Mouse (Mus musculus) lung, adult 2 months (tissue): ENCODE results near the gene Cdh22. TPM values are rescaled to one million over a fixed set of nuclear protein-coding genes. Genes with fewer than 3 reads are reported as not detected.

Source experiments
- DNase-seq: peaks from one replicate; pipeline ENCODE4 v3.0.0; 2022
- H3K4me1 ChIP-seq: fragments of 200-500 bp; 2 replicates; pipeline ENCODE4 v1.6.1; 2011; ENCODE audit warnings: low read length; ENCODE audit not compliant: control insufficient read depth, insufficient read depth
- H3K4me3 ChIP-seq: fragments of 200-500 bp; replicated peaks from 2 replicates; pipeline ENCODE3; 2011; ENCODE audit warnings: low read depth, mild to moderate bottlenecking, control low read depth, low read length; ENCODE audit errors: extremely low read depth
- CTCF ChIP-seq: fragments of 200-500 bp; IDR thresholded peaks from 2 replicates; pipeline ENCODE4 v1.5.1; 2011; ENCODE audit warnings: mild to moderate bottlenecking, low read length, control low read depth; ENCODE audit not compliant: insufficient read depth
- POLR2A ChIP-seq: fragments of 200-500 bp; IDR thresholded peaks from 2 replicates; pipeline ENCODE4 v1.6.1; 2011; ENCODE audit warnings: low read depth, mild to moderate bottlenecking, control low read depth, low read length, borderline replicate concordance; ENCODE audit errors: extremely low read depth
- WGBS: fragments of 180-500 bp; shearing (Covaris S2); methylation state at CpG from one replicate; pipeline ENCODE4 v1.1.7; 2018; 5-methylcytosine and 5-hydroxymethylcytosine counted together
- polyA plus RNA-seq: library from polyadenylated mRNA; depleted of rRNA; stranded (reverse); fragments of >200 nt; gene quantifications from 2 replicates; pipeline ENCODE4 v1.2.3, GENCODE M21; 2012

Cdh22 gene
- polyA plus RNA-seq, 1 experiment: 2.0 TPM

DNA sequence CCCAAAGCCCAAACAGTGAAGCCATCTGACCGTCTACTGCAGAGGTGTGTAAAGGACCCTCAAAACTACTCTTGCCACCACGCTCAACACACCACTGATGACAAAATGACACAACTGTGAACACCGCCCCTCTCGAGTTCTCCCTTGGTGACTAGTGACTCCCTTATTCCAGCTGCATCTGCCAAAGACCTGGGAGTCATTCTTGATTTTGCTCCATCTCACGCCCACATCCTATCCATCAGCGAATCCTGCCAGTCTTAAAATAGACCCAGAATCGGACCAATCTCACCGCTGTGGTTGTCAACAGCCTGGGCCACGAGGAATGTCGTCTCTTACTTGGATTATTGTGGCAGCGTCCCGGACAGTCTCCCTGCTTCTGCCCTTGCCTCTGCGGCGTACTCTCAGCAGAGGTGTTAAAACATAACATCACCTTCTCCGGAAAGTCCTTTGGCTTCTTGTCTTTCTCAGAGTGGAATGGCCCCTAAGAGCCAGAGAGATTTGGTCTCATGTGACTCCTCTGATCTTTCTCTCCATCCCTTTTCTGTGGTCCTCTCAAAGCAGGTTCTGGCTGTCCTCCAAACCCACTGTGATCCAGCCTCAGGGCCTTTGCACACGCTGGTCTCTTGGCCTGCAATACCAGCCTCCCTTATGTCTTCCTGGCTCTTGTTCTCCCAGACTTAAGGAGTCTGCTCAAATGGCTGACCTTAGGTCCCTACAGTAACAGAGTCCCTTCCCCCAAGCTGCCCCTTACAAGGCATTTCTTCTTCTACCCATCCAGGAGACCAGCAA, 17.1 kb downstream of the Cdh22 start:
- Histone ChIP-seq H3K4me3 (no peak overlapping the region), H3K4me1 (no peaks in the 10 kb centered on the region)
- no peak for DNase-seq
- TF ChIP-seq CTCF: no peak
- no peak for TF ChIP-seq POLR2A
- 75% methylated on average over 16 of the region's 16 CpGs for WGBS

DNA sequence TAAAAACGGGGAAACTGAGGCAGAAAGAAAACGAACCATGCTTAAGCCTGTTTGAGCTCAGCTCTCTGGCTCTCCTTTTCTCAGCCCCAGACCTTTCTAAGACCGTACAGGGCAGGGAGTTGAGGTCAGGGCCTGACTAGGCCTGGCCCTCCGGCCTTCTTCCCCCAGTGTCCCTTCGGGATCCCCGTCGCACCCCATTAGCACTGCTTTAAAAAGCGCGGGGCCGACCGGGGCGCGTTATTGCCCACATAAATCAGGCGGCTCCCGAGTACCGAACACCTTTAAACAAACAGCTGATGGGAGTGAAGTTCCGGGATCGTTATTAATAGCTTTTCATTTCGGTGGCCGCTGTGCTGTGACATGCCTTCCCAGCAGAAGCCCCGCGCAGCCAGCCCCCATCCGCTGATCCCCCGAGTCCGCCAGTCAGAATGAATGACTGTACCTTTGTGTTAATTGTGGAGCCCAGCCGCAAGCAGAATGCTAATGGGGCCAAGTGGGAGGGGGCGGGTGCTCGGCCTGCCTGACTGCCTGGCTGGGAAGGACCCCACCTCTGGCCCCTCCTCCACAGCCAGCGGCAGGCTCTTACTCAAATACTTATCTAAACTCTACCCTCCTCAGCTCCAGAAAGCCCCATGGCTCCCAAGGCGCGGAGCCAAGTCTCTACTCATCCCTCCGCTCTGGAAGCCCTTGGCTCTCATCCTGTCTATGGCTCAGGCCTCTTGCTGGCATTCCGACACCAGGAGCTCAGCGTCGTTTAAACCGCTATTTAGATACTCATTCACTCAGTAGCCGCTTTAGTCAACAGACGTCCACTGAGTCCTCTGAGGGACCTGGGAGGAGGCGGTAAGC, 19.3 kb downstream of the Cdh22 start:
- DNase-seq: no peak
- Histone ChIP-seq H3K4me1 (no peaks in the 10 kb centered on the region), H3K4me3 (no peak overlapping the region)
- TF ChIP-seq CTCF (no peak), POLR2A (no peak)
- 4% methylated on average over 39 of the region's 39 CpGs for WGBS

DNA sequence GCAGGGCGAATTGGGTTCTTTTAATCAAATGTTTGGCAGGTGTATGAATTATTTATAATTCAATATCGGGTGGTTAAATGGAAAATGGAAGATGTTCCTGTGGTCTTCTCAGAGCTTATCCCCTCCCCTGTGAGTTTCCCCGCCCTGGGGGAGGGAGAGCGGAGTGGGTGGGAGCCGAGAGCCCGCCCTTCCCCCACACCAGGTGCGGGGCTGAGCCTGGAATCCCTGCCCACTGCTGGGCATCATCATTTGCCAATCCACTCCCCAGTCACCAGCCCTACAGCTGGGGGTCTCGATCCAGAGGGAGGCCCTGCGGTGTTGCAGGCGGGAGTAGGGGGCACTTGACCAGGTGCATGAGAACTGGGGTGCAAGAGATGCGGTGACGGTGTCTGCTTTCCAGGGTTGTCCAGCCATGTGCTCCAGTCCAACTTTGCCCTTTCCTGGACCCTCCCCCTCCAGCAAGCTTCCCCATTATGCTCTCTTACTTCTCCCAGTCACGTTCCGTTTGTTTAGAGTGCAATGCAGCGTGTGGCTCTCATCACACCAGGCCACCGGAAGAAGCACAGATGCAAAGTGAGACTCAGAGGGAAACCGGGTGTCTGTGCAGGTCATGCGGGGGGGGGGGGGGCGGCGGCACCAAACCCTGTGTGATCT, 23.1 kb downstream of the Cdh22 start:
- TF ChIP-seq CTCF (no peak), POLR2A (no peak)
- no peak overlapping the region for H3K4me3 ChIP-seq
- WGBS: 6% methylated on average over 20 of the region's 20 CpGs
- no peaks in the 10 kb centered on the region for H3K4me1 ChIP-seq
- no peak for DNase-seq

DNA sequence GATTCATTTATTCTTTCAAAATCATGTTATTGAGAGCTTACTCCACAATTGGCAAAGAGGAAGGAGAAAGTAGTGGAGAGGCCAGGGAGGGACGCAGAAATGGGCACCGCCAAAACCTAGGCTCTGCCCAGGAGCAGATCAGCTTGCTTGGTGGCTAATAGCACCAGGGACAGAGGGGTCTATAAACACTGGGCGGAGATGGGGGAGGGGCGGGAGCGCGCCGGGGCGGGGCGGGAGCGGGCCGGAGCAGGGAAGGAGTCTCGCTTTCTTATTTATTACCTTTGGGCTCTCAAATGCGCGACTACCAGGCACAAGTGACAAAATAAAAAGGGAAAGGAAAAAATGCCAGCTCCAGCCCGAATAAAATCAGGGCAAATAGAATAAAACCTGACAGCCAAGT, 23.7 kb downstream of the Cdh22 start:
- Histone ChIP-seq H3K4me1 (no peaks in the 10 kb centered on the region), H3K4me3 (no peak overlapping the region)
- no peak for TF ChIP-seq CTCF
- no peak for TF ChIP-seq POLR2A
- WGBS: 4% methylated on average over 15 of the region's 15 CpGs
- DNase-seq: no peak

DNA sequence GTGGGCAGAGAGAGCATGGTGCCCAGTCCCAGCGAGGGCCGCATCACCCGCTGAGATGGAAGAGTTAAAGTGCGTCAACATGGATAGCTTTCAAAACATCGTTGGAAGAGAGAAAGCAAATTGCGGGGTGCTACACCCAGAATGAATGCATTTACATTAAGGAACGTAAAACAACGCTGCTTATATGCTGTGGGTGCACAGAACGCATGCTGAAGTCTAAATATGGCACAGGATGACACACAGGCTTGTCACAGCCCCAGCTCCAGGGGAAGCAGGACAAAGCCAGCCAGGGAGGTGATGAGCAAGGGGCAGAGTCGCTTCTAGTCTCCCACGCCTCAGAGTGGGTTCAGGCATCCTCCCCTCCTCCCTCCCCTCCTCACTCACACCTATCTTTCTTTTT, 27.0 kb downstream of the Cdh22 start:
- no peak for TF ChIP-seq CTCF
- no peak for TF ChIP-seq POLR2A
- WGBS: 65% methylated on average over 11 of the region's 11 CpGs
- H3K4me1 ChIP-seq: no peaks in the 10 kb centered on the region
- DNase-seq: no peak
- no peak overlapping the region for H3K4me3 ChIP-seq

DNA sequence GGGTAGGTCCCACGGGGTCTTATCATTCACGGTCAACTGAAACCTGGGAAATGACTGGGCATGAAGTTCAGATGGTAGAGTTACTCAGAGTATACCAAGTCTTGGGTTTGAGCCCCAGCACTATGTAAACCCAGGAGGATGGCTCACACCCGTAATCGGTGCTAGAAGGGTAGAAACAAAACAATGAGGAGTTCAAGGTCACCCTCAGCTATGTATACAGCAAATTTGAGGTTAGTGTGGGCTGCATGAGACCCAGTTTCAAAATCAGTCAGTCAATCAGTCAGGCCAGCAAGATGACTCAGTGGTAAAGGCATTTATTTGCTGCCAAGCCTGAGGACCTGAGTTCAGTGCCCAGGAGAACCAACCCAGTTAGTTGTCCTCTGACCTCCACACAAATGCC, 27.6 kb downstream of the Cdh22 start:
- TF ChIP-seq POLR2A (no peak), CTCF (no peak)
- 66% methylated on average over 4 of the region's 4 CpGs for WGBS
- Histone ChIP-seq H3K4me1 (no peaks in the 10 kb centered on the region), H3K4me3 (no peak overlapping the region)
- DNase-seq: no peak

DNA sequence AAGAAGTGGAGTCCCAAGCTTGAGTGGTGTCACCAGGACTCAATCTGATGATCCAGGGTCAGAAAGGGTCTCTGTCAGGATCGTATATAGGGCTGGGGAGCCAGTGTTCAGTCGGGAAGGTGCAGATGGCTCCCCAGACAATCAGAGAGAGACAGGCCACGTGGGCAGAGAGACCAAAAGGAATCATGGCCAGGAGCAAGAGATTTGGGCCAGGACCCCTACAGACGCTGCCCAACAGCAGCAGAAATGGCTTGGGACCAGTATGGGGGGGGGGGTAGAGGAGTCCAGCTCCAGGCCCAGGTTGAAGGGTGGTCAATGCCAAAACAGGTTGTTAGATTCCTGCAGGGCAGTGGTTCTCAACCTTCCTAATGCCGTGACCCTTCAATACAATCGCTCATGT, 29.2 kb downstream of the Cdh22 start:
- H3K4me1 ChIP-seq: no peaks in the 10 kb centered on the region
- TF ChIP-seq POLR2A (no peak), CTCF (no peak)
- H3K4me3 ChIP-seq: no peak overlapping the region
- 64% methylated on average over 6 of the region's 6 CpGs for WGBS
- DNase-seq: no peak

DNA sequence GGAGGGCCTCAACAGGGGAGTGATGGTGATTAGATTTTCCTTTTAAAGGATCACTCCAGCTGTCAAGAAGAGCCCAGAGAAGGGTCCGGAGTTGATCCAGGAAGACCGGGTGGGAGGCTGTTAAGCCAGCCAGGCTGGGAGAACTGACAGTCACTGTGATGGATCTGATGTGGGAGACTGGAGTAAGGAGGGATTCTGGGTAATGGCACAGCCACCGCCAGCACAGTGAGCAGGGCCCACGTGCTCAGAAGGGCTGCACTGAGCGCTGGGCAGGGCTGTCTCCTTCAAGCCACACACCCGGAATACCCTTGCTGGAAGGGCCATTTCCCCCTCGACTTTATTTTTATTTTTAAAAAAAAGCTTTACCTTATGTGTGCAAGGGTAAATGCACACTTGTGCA, 29.7 kb downstream of the Cdh22 start:
- TF ChIP-seq CTCF (no peak), POLR2A (no peak)
- 18% methylated on average over 7 of the region's 7 CpGs for WGBS
- no peaks in the 10 kb centered on the region for H3K4me1 ChIP-seq
- DNase-seq: no peak
- H3K4me3 ChIP-seq: no peak overlapping the region

DNA sequence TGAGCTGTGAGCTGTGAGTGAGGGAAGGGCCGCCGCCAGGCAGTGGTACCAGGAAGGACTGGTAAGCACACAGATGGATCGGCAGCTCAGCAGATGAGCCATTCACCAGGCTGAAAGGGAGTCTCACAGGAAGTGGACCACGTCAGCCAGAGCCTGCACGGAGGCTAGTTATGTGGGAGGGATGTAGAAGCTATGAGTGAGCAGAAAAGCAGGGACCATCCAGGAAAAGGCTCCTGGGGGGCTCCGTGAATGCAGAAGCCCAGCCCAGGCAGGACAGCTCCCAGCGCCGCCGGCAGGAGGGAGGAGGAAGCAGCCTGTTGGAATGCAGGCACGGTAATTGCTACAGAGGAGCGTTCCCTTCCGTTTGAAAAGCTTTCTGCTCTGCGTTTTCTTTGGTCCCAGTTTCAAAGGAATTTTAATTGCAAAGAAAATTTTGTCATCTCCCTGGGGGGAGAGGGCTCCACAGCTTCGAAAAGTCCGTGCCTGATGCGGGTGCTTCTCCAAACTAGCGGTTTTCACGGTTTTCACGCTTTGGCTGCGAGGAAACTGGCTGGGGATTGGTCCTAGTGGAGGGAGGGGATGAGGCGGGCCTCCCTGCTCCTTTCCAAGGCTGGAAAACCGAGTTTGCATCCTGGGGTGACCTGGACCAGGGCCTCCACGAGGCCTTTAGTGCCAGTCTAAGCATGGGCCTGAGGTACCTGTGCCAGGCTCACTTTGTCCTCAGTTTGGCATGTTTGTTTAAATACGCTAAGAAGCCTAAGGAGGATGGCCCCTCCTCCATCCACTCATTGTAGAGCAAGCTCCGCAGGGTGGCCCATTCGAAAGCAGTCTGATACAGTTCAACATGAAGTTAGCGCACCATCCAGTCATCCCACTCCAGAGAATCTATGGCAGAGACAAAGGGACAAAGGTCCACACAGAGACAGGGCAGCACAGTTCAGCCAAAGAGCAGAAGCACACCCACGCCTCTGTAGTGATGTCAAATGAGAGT, 32.6 kb downstream of the Cdh22 start:
- DNase-seq: no peak
- TF ChIP-seq POLR2A (no peak), CTCF (no peak)
- 7% methylated on average over 28 of the region's 28 CpGs for WGBS
- no peaks in the 10 kb centered on the region for H3K4me1 ChIP-seq
- H3K4me3 ChIP-seq: no peak overlapping the region
